Mouse (Mus musculus) small intestine, adult 2 months (tissue): ENCODE data around the gene Car4.

Experiments
- CTCF ChIP-seq: fragments of 200-500 bp; IDR thresholded peaks from 2 replicates; pipeline ENCODE4 v1.5.1; 2012; ENCODE audit warnings: low read depth, mild to moderate bottlenecking, control low read depth, inconsistent platforms, low read length, moderate library complexity, mixed read lengths; ENCODE audit not compliant: insufficient replicate concordance, insufficient read length; ENCODE audit errors: extremely low read depth
- POLR2A ChIP-seq: fragments of 200-500 bp; IDR thresholded peaks from 2 replicates; pipeline ENCODE4 v1.6.1; 2012; ENCODE audit warnings: low read depth, mild to moderate bottlenecking, control low read depth, inconsistent platforms, low read length, moderate library complexity

DNA sequence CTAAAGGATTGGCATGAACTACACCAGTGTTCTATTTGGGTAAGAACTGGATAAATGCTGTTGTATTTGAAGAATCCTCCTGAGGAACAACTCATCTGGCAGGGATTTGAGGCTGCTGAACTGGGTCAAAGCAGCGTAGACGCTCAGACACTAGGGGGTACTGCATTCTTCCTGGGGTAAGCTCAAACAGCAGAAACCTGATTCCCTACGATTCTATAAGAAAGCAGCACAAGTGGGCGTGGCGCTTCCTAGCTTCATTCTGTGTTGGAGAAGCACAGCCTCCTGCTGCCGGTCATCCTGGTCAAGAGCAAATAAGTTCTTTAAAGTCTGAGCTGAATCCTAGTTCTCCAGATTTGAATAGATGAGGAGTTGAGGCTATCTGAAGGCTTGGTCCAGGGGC is 25.3 kb upstream of the Car4 start:
- TF ChIP-seq CTCF (no peak), POLR2A (no peak)
